Mouse (Mus musculus) hindbrain, embryonic 11.5 days (tissue): ENCODE measurements around the gene Cd47. TPM values are rescaled to one million over a fixed set of nuclear protein-coding genes. Genes with fewer than 3 reads are reported as not detected.
A peak's percentile ranks its signal among the peaks of the same experiment; 100 is the strongest.

Source experiments
- ATAC-seq: fragments of 200-750 bp; cut with Nextera tagmentation; 2 replicates; pipeline ENCODE4 v1.8.0; 2017; ENCODE audit warnings: mild to moderate bottlenecking, moderate TSS enrichment, moderate library complexity; ENCODE audit not compliant: low FRiP score
- DNase-seq: peaks from one replicate; pipeline ENCODE4 v3.0.0-alpha.2; 2015; ENCODE audit warnings: low spot score
- H3K27ac ChIP-seq: fragments of 300-500 bp; sonication (generic); 2 replicates; pipeline ENCODE4 v1.5.1; 2014; ENCODE audit warnings: mild to moderate bottlenecking, low read depth, low read length
- H3K27me3 ChIP-seq: fragments of 300-500 bp; sonication (generic); 2 replicates; pipeline ENCODE4 v1.6.1; 2014; ENCODE audit warnings: mild to moderate bottlenecking, low read length, moderate library complexity, mixed read lengths; ENCODE audit not compliant: control insufficient read depth, insufficient read depth
- H3K36me3 ChIP-seq: fragments of 300-500 bp; sonication (generic); 2 replicates; pipeline ENCODE4 v1.6.1; 2014; ENCODE audit warnings: mild to moderate bottlenecking, low read length, moderate library complexity, mixed read lengths; ENCODE audit not compliant: control insufficient read depth, insufficient read depth
- H3K4me1 ChIP-seq: fragments of 300-500 bp; sonication (generic); replicated peaks from 2 replicates; pipeline ENCODE4 v1.6.1; 2014; ENCODE audit warnings: low read length, mixed read lengths; ENCODE audit not compliant: control insufficient read depth, insufficient read depth
- H3K4me2 ChIP-seq: fragments of 300-500 bp; sonication (generic); replicated peaks from 2 replicates; pipeline ENCODE4 v1.6.1; 2014; ENCODE audit warnings: mild to moderate bottlenecking, low read depth, low read length
- H3K4me3 ChIP-seq: fragments of 300-500 bp; sonication (generic); 2 replicates; pipeline ENCODE4 v1.5.1; 2014; ENCODE audit warnings: low read depth, low read length
- H3K9ac ChIP-seq: fragments of 300-500 bp; sonication (generic); 2 replicates; pipeline ENCODE4 v1.6.1; 2014; ENCODE audit warnings: low read depth, low read length
- H3K9me3 ChIP-seq: fragments of 300-500 bp; sonication (generic); 2 replicates; pipeline ENCODE4 v1.6.1; 2016; ENCODE audit warnings: low read length; ENCODE audit not compliant: control insufficient read depth
- WGBS: fragments of 180-500 bp; shearing (Covaris S2); extraction: QIAGEN DNeasy Blood & Tissue Kit; methylation state at CpG from one replicate; pipeline ENCODE4 v1.1.7; 2014; 5-methylcytosine and 5-hydroxymethylcytosine counted together
- polyA plus RNA-seq: library from polyadenylated mRNA; unstranded; fragments of >200 nt; fragmentation: Nextera tagmentation; extraction: Ambion mirVana; gene quantifications from 2 replicates; pipeline ENCODE4 v1.2.1, GENCODE M21; 2014

Cd47 gene
- polyA plus RNA-seq, 1 experiment from 2014 or later: 83.4 TPM

GRCm38 (mm10) chr16:49947610-49948009 lies 147.3 kb downstream of the Cd47 start:
- H3K27me3 ChIP-seq: no peaks in the 10 kb centered on the region
- no peak overlapping the region for H3K27ac ChIP-seq
- no peak overlapping the region for H3K4me3 ChIP-seq
- 95% methylated on average over 7 of the region's 7 CpGs for WGBS
- no peak overlapping the region for H3K9ac ChIP-seq
- H3K4me2 ChIP-seq: no peak overlapping the region
- DNase-seq (no peak), ATAC-seq (no peak)
- no peaks in the 10 kb centered on the region for H3K4me1 ChIP-seq
- H3K36me3 ChIP-seq: no peaks in the 10 kb centered on the region
- H3K9me3 ChIP-seq: no peaks in the 10 kb centered on the region

GRCm38 (mm10) chr16:49948287-49948686 lies 148.0 kb downstream of the Cd47 start:
- H3K36me3 ChIP-seq: no peaks in the 10 kb centered on the region
- no peaks in the 10 kb centered on the region for H3K27me3 ChIP-seq
- WGBS: 84% methylated on average over 3 of the region's 3 CpGs
- no peak overlapping the region for H3K27ac ChIP-seq
- ATAC-seq (no peak), DNase-seq (no peak)
- H3K9ac ChIP-seq: no peak overlapping the region
- no peaks in the 10 kb centered on the region for H3K9me3 ChIP-seq
- H3K4me3 ChIP-seq: no peak overlapping the region
- no peaks in the 10 kb centered on the region for H3K4me1 ChIP-seq
- H3K4me2 ChIP-seq: no peak overlapping the region

GRCm38 (mm10) chr16:49949261-49949660 lies 148.9 kb downstream of the Cd47 start:
- no peak overlapping the region for H3K9ac ChIP-seq
- H3K4me3 ChIP-seq: no peak overlapping the region
- no peak for ATAC-seq
- DNase-seq: no peak
- no peaks in the 10 kb centered on the region for H3K9me3 ChIP-seq
- no peaks in the 10 kb centered on the region for H3K36me3 ChIP-seq
- WGBS: 65% methylated on average over 4 of the region's 4 CpGs
- no peaks in the 10 kb centered on the region for H3K4me1 ChIP-seq
- no peak overlapping the region for H3K4me2 ChIP-seq
- no peak overlapping the region for H3K27ac ChIP-seq
- no peaks in the 10 kb centered on the region for H3K27me3 ChIP-seq

GRCm38 (mm10) chr16:49950340-49950739 lies 150.0 kb downstream of the Cd47 start:
- ATAC-seq (no peak), DNase-seq (no peak)
- Histone ChIP-seq H3K4me1 (no peaks in the 10 kb centered on the region), H3K4me2 (no peak overlapping the region), H3K27me3 (no peaks in the 10 kb centered on the region), H3K27ac (no peak overlapping the region), H3K9me3 (no peaks in the 10 kb centered on the region), H3K4me3 (no peak overlapping the region), H3K9ac (no peak overlapping the region), H3K36me3 (no peaks in the 10 kb centered on the region)
- 65% methylated on average over 2 of the region's 2 CpGs for WGBS

- no peaks in the 10 kb centered on the region for H3K36me3 ChIP-seq
- no peak overlapping the region for H3K27ac ChIP-seq
- H3K9ac ChIP-seq: no peak overlapping the region
- no peaks in the 10 kb centered on the region for H3K9me3 ChIP-seq
- no peak overlapping the region for H3K4me2 ChIP-seq
- H3K4me3 ChIP-seq: no peak overlapping the region
- no peaks in the 10 kb centered on the region for H3K27me3 ChIP-seq
- no peaks in the 10 kb centered on the region for H3K4me1 ChIP-seq
- DNase-seq (no peak), ATAC-seq (no peak)
- WGBS: 89% methylated on average over 2 of the region's 2 CpGs
Observed at GRCm38 (mm10) chr16:49951288-49951691, 151.0 kb downstream of the Cd47 start.

GRCm38 (mm10) chr16:49951925-49952523 lies 151.7 kb downstream of the Cd47 start:
- Histone ChIP-seq H3K9ac (no peak overlapping the region), H3K4me3 (no peak overlapping the region), H3K4me2 (no peak overlapping the region), H3K27ac (no peak overlapping the region), H3K36me3 (no peaks in the 10 kb centered on the region), H3K9me3 (no peaks in the 10 kb centered on the region), H3K4me1 (no peaks in the 10 kb centered on the region), H3K27me3 (no peaks in the 10 kb centered on the region)
- DNase-seq (no peak), ATAC-seq (peak; percentile 81)
- WGBS: 55% methylated on average over 8 of the region's 8 CpGs

- H3K9me3 ChIP-seq: no peaks in the 10 kb centered on the region
- ATAC-seq: no peak
- WGBS: 93% methylated on average over 3 of the region's 3 CpGs
Observed at GRCm38 (mm10) chr16:49953817-49954216, 153.5 kb downstream of the Cd47 start.

GRCm38 (mm10) chr16:49954909-49955308 lies 154.6 kb downstream of the Cd47 start:
- no peak for ATAC-seq
- WGBS: 95% methylated on average over 10 of the region's 10 CpGs
- H3K36me3 ChIP-seq: no peaks in the 10 kb centered on the region
- H3K9ac ChIP-seq: no peak overlapping the region
- H3K27ac ChIP-seq: no peak overlapping the region
- no peaks in the 10 kb centered on the region for H3K27me3 ChIP-seq
- DNase-seq: no peak
- no peaks in the 10 kb centered on the region for H3K9me3 ChIP-seq
- H3K4me3 ChIP-seq: no peak overlapping the region
- no peak overlapping the region for H3K4me2 ChIP-seq
- H3K4me1 ChIP-seq: no peaks in the 10 kb centered on the region

More at GRCm38 (mm10) chr16:49953817-49954216, 153.5 kb downstream of the Cd47 start:
- H3K4me2 ChIP-seq: no peak overlapping the region
- no peaks in the 10 kb centered on the region for H3K27me3 ChIP-seq
- no peak for DNase-seq
- H3K27ac ChIP-seq: no peak overlapping the region
- no peak overlapping the region for H3K9ac ChIP-seq
- H3K36me3 ChIP-seq: no peaks in the 10 kb centered on the region
- H3K4me1 ChIP-seq: no peaks in the 10 kb centered on the region
- no peak overlapping the region for H3K4me3 ChIP-seq

GRCm38 (mm10) chr16:49955325-49955724 lies 155.0 kb downstream of the Cd47 start:
- Histone ChIP-seq H3K4me1 (no peaks in the 10 kb centered on the region), H3K4me3 (no peak overlapping the region), H3K9ac (no peak overlapping the region), H3K36me3 (no peaks in the 10 kb centered on the region), H3K27ac (no peak overlapping the region), H3K27me3 (no peaks in the 10 kb centered on the region), H3K4me2 (no peak overlapping the region), H3K9me3 (no peaks in the 10 kb centered on the region)
- no peak for DNase-seq
- no peak for ATAC-seq
- 80% methylated on average over 2 of the region's 2 CpGs for WGBS
